Mouse (Mus musculus) midbrain, embryonic 14.5 days (tissue): ENCODE data around the gene Camk2g. TPM values are rescaled to one million over a fixed set of nuclear protein-coding genes. Genes with fewer than 3 reads are reported as not detected.
"Not testable (repeated sequence)": the region's sequence is repeated elsewhere in the genome, so short reads cannot be mapped to it uniquely, and the experiment has no call there.

ENCODE experiments used
- ATAC-seq: fragments of 200-750 bp; cut with Nextera tagmentation; 2 replicates; pipeline ENCODE4 v1.8.0; 2017; ENCODE audit warnings: moderate number of reproducible peaks, moderate library complexity; ENCODE audit not compliant: low FRiP score, low TSS enrichment
- DNase-seq: peaks from one replicate; pipeline ENCODE4 v3.0.0-alpha.2; 2015
- H3K27ac ChIP-seq: fragments of 300-500 bp; sonication (generic); replicated peaks from 2 replicates; pipeline ENCODE4 v1.5.1; 2014; ENCODE audit warnings: mild to moderate bottlenecking, low read depth, low read length, moderate library complexity
- H3K27me3 ChIP-seq: fragments of 300-500 bp; sonication (generic); 2 replicates; pipeline ENCODE4 v1.6.1; 2014; ENCODE audit warnings: low read length, control low read depth, mixed read lengths; ENCODE audit not compliant: control insufficient read depth, insufficient read depth
- H3K36me3 ChIP-seq: fragments of 300-500 bp; sonication (generic); 2 replicates; pipeline ENCODE4 v1.6.1; 2014; ENCODE audit warnings: low read length, control low read depth; ENCODE audit not compliant: control insufficient read depth, insufficient read depth
- H3K4me1 ChIP-seq: fragments of 300-500 bp; sonication (generic); 2 replicates; pipeline ENCODE4 v1.6.1; 2014; ENCODE audit warnings: mild to moderate bottlenecking, antibody characterized with exemption, low read length, control low read depth; ENCODE audit not compliant: control insufficient read depth, insufficient read depth
- H3K4me2 ChIP-seq: fragments of 300-500 bp; sonication (generic); 2 replicates; pipeline ENCODE4 v1.6.1; 2014; ENCODE audit warnings: mild to moderate bottlenecking, low read length, moderate library complexity
- H3K4me3 ChIP-seq: fragments of 300-500 bp; sonication (generic); replicated peaks from 2 replicates; pipeline ENCODE4 v1.5.1; 2014; ENCODE audit warnings: low read depth, low read length
- H3K9ac ChIP-seq: fragments of 300-500 bp; sonication (generic); replicated peaks from 2 replicates; pipeline ENCODE4 v1.6.1; 2014; ENCODE audit warnings: mild to moderate bottlenecking, low read length, moderate library complexity
- H3K9me3 ChIP-seq: fragments of 300-500 bp; sonication (generic); 2 replicates; pipeline ENCODE4 v1.6.1; 2016; ENCODE audit warnings: low read length, control low read depth, mixed read lengths; ENCODE audit not compliant: control insufficient read depth
- WGBS: fragments of 180-500 bp; shearing (Covaris S2); extraction: QIAGEN DNeasy Blood & Tissue Kit; methylation state at CpG from one replicate; pipeline ENCODE4 v1.1.7; 2014; 5-methylcytosine and 5-hydroxymethylcytosine counted together
- polyA plus RNA-seq: library from polyadenylated mRNA; unstranded; fragments of >200 nt; fragmentation: Nextera tagmentation; extraction: Ambion mirVana; gene quantifications from 2 replicates; pipeline ENCODE4 v1.2.1, GENCODE M21; 2014

Gene Camk2g
- polyA plus RNA-seq, 1 experiment from 2014 or later: 122 TPM

DNA sequence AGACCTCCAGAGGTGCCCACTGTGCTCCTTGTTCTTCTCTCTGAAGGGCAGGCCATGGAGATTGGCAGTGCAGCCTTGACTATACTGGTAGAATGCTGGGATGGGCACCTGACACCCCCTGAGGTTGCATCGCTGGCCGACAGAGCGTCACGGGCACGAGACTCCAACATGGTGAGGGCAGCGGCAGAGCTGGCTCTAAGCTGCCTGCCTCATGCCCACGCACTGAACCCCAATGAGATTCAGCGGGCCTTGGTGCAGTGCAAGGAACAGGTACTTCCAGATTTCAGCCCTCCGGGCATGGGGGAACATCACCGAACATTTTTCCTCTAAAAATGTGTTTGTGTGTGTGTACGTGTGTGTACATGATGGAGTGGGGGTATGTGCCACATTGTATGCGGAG, 74.1 kb downstream of the Camk2g start:
- H3K9ac ChIP-seq: no peak overlapping the region
- no peak overlapping the region for H3K27ac ChIP-seq
- no peaks in the 10 kb centered on the region for H3K27me3 ChIP-seq
- H3K36me3 ChIP-seq: peaks cover 99% of the 10 kb centered on the region
- H3K9me3 ChIP-seq: no peaks in the 10 kb centered on the region
- H3K4me1 ChIP-seq: no peaks in the 10 kb centered on the region
- no peak overlapping the region for H3K4me3 ChIP-seq
- no peak overlapping the region for H3K4me2 ChIP-seq
- no peak for DNase-seq
- WGBS: 98% methylated on average over 12 of the region's 12 CpGs
- ATAC-seq: no peak

DNA sequence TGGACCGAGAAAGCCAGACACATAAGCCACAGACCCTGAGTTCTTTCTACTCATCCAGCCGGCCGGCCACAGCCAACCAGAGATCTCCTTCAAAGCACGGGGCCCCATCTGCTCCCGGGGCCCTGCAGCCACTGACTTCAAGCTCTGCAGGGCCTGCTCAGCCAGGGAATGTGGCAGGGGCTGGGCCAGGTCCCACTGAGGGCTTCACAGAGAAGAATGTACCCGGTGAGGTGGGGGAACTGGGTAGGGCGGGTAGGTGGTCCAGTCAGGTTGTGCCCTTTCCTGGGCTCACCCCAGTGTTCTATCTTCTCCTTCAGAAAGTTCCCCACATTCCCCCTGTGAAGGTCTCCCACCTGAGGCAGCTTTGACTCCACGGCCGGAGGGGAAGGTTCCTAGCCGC, 75.4 kb downstream of the Camk2g start:
- H3K36me3 ChIP-seq: peaks cover 100% of the 10 kb centered on the region
- no peak for ATAC-seq
- no peak overlapping the region for H3K9ac ChIP-seq
- H3K27ac ChIP-seq: no peak overlapping the region
- 87% methylated on average over 10 of the region's 10 CpGs for WGBS
- H3K4me1 ChIP-seq: no peaks in the 10 kb centered on the region
- no peaks in the 10 kb centered on the region for H3K9me3 ChIP-seq
- H3K4me3 ChIP-seq: no peak overlapping the region
- no peaks in the 10 kb centered on the region for H3K27me3 ChIP-seq
- no peak overlapping the region for H3K4me2 ChIP-seq
- DNase-seq: no peak

DNA sequence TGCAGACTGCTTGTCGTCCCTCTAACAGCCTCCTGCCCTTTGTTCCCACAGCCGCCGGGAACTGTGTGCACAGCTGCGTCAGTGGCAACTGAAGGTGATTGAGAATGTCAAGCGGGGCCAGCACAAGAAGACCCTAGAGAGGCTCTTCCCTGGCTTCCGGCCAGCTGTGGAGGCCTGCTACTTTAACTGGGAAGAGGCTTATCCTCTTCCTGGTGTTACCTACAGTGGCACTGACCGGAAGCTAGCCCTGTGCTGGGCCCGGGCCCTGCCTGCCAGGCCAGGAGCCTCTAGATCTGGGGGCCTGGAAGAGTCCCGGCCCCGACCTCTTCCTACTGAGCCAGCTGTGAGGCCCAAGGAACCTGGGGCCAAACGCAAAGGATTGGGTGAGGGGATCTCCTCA, 80.1 kb downstream of the Camk2g start:
- no peak for ATAC-seq

DNA sequence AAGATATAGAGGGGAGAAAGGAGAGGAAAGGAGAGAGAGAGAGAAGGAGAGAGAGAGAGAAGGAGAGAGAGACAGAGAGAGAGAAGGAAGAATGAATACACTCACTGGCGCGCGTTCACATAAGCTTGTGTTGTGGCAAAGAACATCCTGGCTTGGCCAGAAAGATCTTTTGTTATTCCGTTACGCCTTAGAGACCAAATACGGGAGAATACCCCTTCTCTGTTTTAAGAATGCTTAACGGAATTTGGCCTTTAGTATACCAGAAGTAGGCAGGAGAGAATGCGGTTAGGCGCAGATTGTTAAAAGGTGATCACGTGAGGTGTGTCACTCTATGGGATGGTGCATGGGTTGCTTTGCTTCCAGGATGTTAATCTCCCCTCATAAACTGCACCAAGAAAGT, 85.6 kb downstream of the Camk2g start:
- H3K4me3 ChIP-seq: peak overlapping the region; percentile 97
- H3K4me2 ChIP-seq: peak overlapping the region; percentile 78
- ATAC-seq: no peak
- H3K27ac ChIP-seq: peak overlapping the region; percentile 90
- H3K4me1 ChIP-seq: peaks cover 23% of the 10 kb centered on the region
- H3K9me3 ChIP-seq: no peaks in the 10 kb centered on the region
- H3K9ac ChIP-seq: peak overlapping the region; percentile 97
- H3K27me3 ChIP-seq: no peaks in the 10 kb centered on the region
- 6% methylated on average over 10 of the region's 10 CpGs for WGBS
- peaks cover 44% of the 10 kb centered on the region for H3K36me3 ChIP-seq
- no peak for DNase-seq

More for the DNA sequence above, 80.1 kb downstream of the Camk2g start:
- peaks cover 9% of the 10 kb centered on the region for H3K4me1 ChIP-seq
- H3K9me3 ChIP-seq: no peaks in the 10 kb centered on the region
- no peak overlapping the region for H3K4me2 ChIP-seq
- no peak for DNase-seq
- H3K9ac ChIP-seq: no peak overlapping the region
- no peak overlapping the region for H3K4me3 ChIP-seq
- H3K36me3 ChIP-seq: peaks cover 88% of the 10 kb centered on the region
- H3K27me3 ChIP-seq: no peaks in the 10 kb centered on the region
- no peak overlapping the region for H3K27ac ChIP-seq
- 78% methylated on average over 11 of the region's 11 CpGs for WGBS

DNA sequence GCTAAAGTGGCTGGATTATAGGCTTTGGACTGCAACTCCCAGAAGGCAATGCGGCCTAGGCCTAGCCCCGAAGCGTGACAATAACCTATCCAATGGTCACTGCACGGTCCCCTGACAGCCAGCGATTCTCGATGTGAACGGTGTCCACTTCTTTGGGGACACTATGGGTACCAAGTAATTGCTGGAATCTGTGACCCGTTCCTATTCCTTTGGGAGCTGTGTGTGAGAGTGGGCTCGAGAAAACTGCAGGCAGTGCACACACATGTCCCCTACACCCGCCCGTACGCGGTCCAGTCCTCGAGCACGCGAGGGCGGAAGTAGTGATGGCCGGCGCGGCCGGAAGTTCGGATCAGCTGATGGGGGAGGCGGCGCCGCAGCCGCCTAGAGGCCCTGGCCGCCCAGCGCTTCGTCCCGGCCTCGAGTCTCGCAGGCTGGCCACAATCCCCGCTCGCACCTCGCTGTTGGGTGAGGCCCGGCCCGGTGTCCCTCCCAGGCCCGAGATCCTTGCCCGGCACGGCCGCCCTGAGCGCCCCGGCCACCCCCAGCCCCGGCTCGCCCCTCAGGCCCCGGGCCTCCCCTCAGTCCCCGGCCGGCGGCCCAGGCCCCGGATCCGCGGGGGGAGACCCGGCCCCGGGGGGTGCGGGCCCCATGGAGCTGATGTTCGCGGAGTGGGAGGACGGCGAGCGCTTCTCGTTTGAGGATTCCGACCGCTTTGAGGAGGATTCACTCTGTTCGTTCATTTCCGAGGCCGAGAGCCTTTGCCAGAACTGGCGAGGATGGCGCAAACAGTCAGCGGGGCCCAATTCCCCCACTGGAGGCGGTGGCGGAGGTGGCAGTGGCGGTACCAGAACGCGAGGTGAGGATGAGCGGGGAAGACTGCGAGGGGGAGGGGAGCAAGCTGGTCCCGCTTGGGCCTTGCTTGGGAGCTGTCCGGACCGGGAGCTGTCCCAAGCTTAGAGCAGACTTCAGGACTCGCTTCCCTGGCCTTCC, 86.4 kb downstream of the Camk2g start, which contains the start of gene Zswim8:
Gene Zswim8 (plus strand): TSS at position 352 of the 990 bp plus-strand sequence.
- H3K27ac ChIP-seq: peak within 1 kb of the TSS; percentile 90
- H3K4me3 ChIP-seq: peak within 1 kb of the TSS; percentile 97
- DNase-seq (peak; percentile 95), ATAC-seq (peak; percentile 95)
- H3K4me1 ChIP-seq: peaks cover 23% of the 10 kb centered on the region
- no peaks in the 10 kb centered on the region for H3K9me3 ChIP-seq
- peak within 1 kb of the TSS; percentile 78 for H3K4me2 ChIP-seq
- peaks cover 37% of the 10 kb centered on the region for H3K36me3 ChIP-seq
- under 1% methylated on average over 80 of the region's 80 CpGs for WGBS
- H3K9ac ChIP-seq: peak within 1 kb of the TSS; percentile 97
- H3K27me3 ChIP-seq: no peaks in the 10 kb centered on the region

DNA sequence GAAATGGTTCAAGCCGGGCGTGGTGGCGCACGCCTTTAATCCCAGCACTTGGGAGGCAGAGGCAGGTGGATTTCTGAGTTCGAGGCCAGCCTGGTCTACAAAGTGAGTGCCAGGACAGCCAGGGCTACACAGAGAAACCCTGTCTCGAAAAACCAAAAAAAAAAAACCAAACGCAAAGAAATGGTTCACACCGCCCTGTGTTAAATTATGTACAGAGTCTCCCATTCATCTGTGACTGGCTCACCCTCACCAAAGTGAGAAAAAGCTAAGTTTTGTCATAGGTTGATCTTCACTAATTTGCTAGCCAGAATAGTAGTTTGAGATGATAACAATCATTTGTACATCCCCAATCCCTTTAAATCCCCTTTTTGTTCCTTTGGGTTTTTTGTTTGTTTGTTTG, 90.4 kb downstream of the Camk2g start:
- Histone ChIP-seq H3K4me2 (peak overlapping the region; percentile 73), H3K4me1 (peaks cover 39% of the 10 kb centered on the region), H3K36me3 (peaks cover 14% of the 10 kb centered on the region), H3K27ac (peak overlapping the region; percentile 86), H3K9ac (peak overlapping the region; percentile 84), H3K4me3 (peak overlapping the region; percentile 73)
- not testable (repeated sequence) for H3K27me3 ChIP-seq, DNase-seq, ATAC-seq, H3K9me3 ChIP-seq
- 15% methylated on average over 7 of the region's 8 CpGs for WGBS

DNA sequence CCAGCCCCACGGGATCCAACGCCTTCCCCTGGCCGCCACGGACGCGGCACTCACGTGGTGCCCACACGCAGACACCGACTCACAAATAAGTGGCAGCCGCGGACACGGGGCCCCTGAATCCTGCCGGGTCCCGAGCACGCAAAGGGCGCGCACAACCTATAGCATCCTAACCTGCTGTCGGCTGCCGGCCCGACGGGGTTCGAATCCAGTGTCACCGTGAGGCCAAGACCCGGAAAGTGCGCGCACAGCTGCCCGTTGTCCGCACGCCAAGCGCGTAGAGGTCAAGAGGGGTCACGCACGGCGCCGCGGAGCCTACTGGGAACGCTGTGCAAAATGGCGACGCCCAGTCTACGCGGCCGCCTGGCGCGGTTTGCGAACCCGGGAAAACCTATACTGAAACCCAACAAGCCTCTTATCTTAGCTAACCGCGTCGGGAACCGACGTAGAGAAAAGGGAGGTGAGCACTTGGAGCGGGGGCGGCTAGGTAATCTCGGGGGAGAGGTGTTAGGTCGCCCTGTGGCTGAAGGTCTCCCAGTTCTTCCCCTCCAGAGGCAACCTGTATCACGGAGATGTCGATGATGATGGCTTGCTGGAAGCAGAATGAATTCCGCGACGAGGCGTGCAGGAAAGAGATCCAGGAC, 91.0 kb downstream of the Camk2g start, which contains the start of gene Chchd1:
Gene Chchd1 (plus strand): TSS at position 266 of the 641 bp plus-strand sequence.
- no peaks in the 10 kb centered on the region for H3K9me3 ChIP-seq
- WGBS: under 1% methylated on average over 61 of the region's 61 CpGs
- H3K27me3 ChIP-seq: no peaks in the 10 kb centered on the region
- peak within 1 kb of the TSS; percentile 73 for H3K4me2 ChIP-seq
- ATAC-seq (peak; percentile 68), DNase-seq (peak; percentile 93)
- peaks cover 16% of the 10 kb centered on the region for H3K36me3 ChIP-seq
- H3K9ac ChIP-seq: peak within 1 kb of the TSS; percentile 84
- H3K27ac ChIP-seq: peak within 1 kb of the TSS; percentile 86
- peak within 1 kb of the TSS; percentile 73 for H3K4me3 ChIP-seq
- H3K4me1 ChIP-seq: peaks cover 42% of the 10 kb centered on the region

DNA sequence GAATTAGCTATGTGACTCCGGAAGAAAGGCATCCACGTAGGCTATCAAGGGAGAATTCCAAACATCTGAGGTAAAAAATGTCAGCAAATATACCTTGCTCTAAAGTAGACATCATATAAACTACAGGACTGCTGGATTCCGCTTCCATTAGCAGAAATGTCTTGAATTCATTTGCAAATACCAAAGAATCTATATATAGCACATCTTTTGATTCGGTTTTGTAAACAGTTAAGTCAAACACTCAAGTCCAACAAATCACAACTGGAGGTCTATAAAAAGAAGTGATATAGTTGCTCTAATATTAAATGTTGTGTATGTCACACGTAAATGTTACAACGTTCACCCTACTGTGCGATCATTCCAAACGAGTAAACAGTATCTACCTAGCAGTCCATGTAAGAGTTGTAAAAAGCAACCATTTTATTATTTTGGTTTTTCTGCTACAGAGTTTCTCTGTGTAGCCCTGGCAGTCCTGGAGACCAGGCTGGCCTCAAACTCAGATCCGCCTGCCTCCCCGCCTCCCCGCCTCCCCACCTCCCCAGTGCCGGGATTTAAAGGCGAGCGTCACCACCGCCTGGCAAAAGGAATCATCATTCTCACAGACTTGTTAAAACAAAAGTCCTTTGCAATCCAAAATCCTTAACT, 91.7 kb downstream of the Camk2g start:
- no peaks in the 10 kb centered on the region for H3K9me3 ChIP-seq
- H3K27ac ChIP-seq: peak overlapping the region; percentile 86
- H3K27me3 ChIP-seq: no peaks in the 10 kb centered on the region
- peak overlapping the region; percentile 73 for H3K4me2 ChIP-seq
- peak overlapping the region; percentile 73 for H3K4me3 ChIP-seq
- DNase-seq (no peak), ATAC-seq (0 out of 2 replicates have a peak, but pooled peaks have one; percentile 6)
- peaks cover 49% of the 10 kb centered on the region for H3K4me1 ChIP-seq
- WGBS: 18% methylated on average over 15 of the region's 15 CpGs
- peaks cover 16% of the 10 kb centered on the region for H3K36me3 ChIP-seq
- H3K9ac ChIP-seq: peak overlapping the region; percentile 84
